Mouse (Mus musculus) embryonic fibroblast, embryonic 13.5 days (primary cell): ENCODE measurements around the gene Pola2.

Experiments used
- CTCF ChIP-seq: IDR thresholded peaks from 2 replicates; pipeline ENCODE4 v1.5.1; 2011; ENCODE audit warnings: mild to moderate bottlenecking, control low read depth, low read length, moderate library complexity, borderline replicate concordance; ENCODE audit not compliant: insufficient read depth
- POLR2A ChIP-seq: IDR thresholded peaks from 2 replicates; pipeline ENCODE4 v1.6.1; 2011; ENCODE audit warnings: low read depth, mild to moderate bottlenecking, control low read depth, low read length, moderate library complexity

DNA sequence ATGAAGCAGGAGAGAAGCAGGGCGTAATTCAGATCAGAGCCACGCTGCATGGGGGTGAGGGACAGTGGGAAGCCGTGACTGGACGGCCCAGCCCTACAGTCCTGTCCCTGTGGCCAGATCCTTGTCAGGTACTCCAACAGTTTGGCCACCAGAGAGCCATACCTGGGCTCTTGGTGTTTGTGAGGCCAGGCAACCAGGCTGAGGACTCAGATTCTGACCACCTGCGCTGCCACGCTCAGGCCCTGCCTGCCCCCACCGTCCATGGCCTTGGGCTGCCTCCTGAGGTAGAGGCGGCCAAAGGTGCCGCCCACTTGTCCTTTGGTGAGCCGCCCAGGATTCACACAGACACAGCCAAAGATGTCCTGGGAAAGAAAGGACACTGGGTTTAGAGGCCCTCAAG, 23.3 kb downstream of the Pola2 start:
- TF ChIP-seq CTCF: no peak
- no peak for TF ChIP-seq POLR2A
